Mouse (Mus musculus) hindbrain, embryonic 12.5 days (tissue): ENCODE measurements around the gene Sirt3. TPM values are rescaled to one million over a fixed set of nuclear protein-coding genes. Genes with fewer than 3 reads are reported as not detected.

Experiments used
- ATAC-seq: fragments of 200-750 bp; cut with Nextera tagmentation; 2 replicates; pipeline ENCODE4 v1.8.0; 2017; ENCODE audit warnings: moderate TSS enrichment; ENCODE audit not compliant: low FRiP score
- H3K27ac ChIP-seq: fragments of 300-500 bp; sonication (generic); 2 replicates; pipeline ENCODE4 v1.5.1; 2016; ENCODE audit warnings: mild to moderate bottlenecking
- H3K27me3 ChIP-seq: fragments of 300-500 bp; sonication (generic); 2 replicates; pipeline ENCODE4 v1.6.1; 2016; ENCODE audit warnings: mild to moderate bottlenecking
- H3K36me3 ChIP-seq: fragments of 300-500 bp; sonication (generic); 2 replicates; pipeline ENCODE4 v1.6.1; 2016; ENCODE audit warnings: mild to moderate bottlenecking
- H3K4me1 ChIP-seq: fragments of 300-500 bp; sonication (generic); 2 replicates; pipeline ENCODE4 v1.6.1; 2016
- H3K4me2 ChIP-seq: fragments of 300-500 bp; sonication (generic); replicated peaks from 2 replicates; pipeline ENCODE4 v1.6.1; 2016; ENCODE audit warnings: mild to moderate bottlenecking
- H3K4me3 ChIP-seq: fragments of 300-500 bp; sonication (generic); 2 replicates; pipeline ENCODE4 v1.5.1; 2016; ENCODE audit warnings: mild to moderate bottlenecking
- H3K9ac ChIP-seq: fragments of 300-500 bp; sonication (generic); 2 replicates; pipeline ENCODE4 v1.6.1; 2016; ENCODE audit warnings: mild to moderate bottlenecking, moderate library complexity
- H3K9me3 ChIP-seq: fragments of 300-500 bp; sonication (generic); replicated peaks from 2 replicates; pipeline ENCODE4 v1.6.1; 2016; ENCODE audit warnings: mild to moderate bottlenecking
- WGBS: fragments of 180-500 bp; shearing (Covaris S2); methylation state at CpG from one replicate; pipeline ENCODE4 v1.1.7; 2016; 5-methylcytosine and 5-hydroxymethylcytosine counted together
- polyA plus RNA-seq: library from polyadenylated mRNA; unstranded; fragments of >200 nt; fragmentation: Nextera tagmentation; extraction: Ambion mirVana; gene quantifications from 2 replicates; pipeline ENCODE4 v1.2.1, GENCODE M21; 2016

The Sirt3 gene
- polyA plus RNA-seq, 1 experiment from 2014 or later: 27.1 TPM

- under 1% methylated on average over 50 of the region's 50 CpGs for WGBS
- Histone ChIP-seq H3K4me1 (peaks cover 31% of the 10 kb centered on the region), H3K4me3 (peak within 1 kb of the TSS; percentile 75), H3K9ac (peak within 1 kb of the TSS; percentile 95), H3K27ac (peak within 1 kb of the TSS; percentile 90), H3K36me3 (peaks cover 63% of the 10 kb centered on the region), H3K27me3 (no peaks in the 10 kb centered on the region), H3K9me3 (no peaks in the 10 kb centered on the region), H3K4me2 (peak within 1 kb of the TSS; percentile 99)
- peak; percentile 75 for ATAC-seq
Measured at GRCm38 (mm10) chr7:140856785-140857549, 25.1 kb downstream of the Sirt3 start, which contains the start of gene Ric8a. Gene Ric8a (plus strand): TSS chr7:140856957.

- Histone ChIP-seq H3K4me2 (peak within 1 kb of the TSS; percentile 99), H3K9me3 (no peaks in the 10 kb centered on the region), H3K4me3 (peak within 1 kb of the TSS; percentile 75), H3K9ac (peak within 1 kb of the TSS; percentile 95), H3K27ac (peak within 1 kb of the TSS; percentile 90), H3K36me3 (peaks cover 62% of the 10 kb centered on the region), H3K27me3 (no peaks in the 10 kb centered on the region), H3K4me1 (peaks cover 31% of the 10 kb centered on the region)
- ATAC-seq: peak; percentile 79
- WGBS: under 1% methylated on average over 51 of the region's 51 CpGs
Measured at GRCm38 (mm10) chr7:140855860-140856784, 26.0 kb downstream of the Sirt3 start, which contains the start of gene Gm45785. Gene Gm45785 (minus strand): TSS chr7:140856331.

GRCm38 (mm10) chr7:140855181-140855580 is 26.9 kb downstream of the Sirt3 start:
- 76% methylated on average over 9 of the region's 9 CpGs for WGBS

GRCm38 (mm10) chr7:140854483-140854882 is 27.6 kb downstream of the Sirt3 start:
- no peak overlapping the region for H3K4me2 ChIP-seq
- H3K9me3 ChIP-seq: no peaks in the 10 kb centered on the region
- no peak overlapping the region for H3K9ac ChIP-seq
- H3K36me3 ChIP-seq: peaks cover 46% of the 10 kb centered on the region
- 94% methylated on average over 18 of the region's 18 CpGs for WGBS
- no peaks in the 10 kb centered on the region for H3K27me3 ChIP-seq
- no peak overlapping the region for H3K4me3 ChIP-seq
- no peak for ATAC-seq
- H3K4me1 ChIP-seq: peaks cover 28% of the 10 kb centered on the region
- H3K27ac ChIP-seq: no peak overlapping the region

More at GRCm38 (mm10) chr7:140855181-140855580, 26.9 kb downstream of the Sirt3 start:
- Histone ChIP-seq H3K27ac (no peak overlapping the region), H3K4me3 (peak overlapping the region; percentile 75), H3K27me3 (no peaks in the 10 kb centered on the region), H3K9ac (peak overlapping the region; percentile 95), H3K9me3 (no peaks in the 10 kb centered on the region), H3K4me1 (peaks cover 31% of the 10 kb centered on the region), H3K4me2 (peak overlapping the region; percentile 99), H3K36me3 (peaks cover 53% of the 10 kb centered on the region)
- no peak for ATAC-seq

GRCm38 (mm10) chr7:140853386-140853785 is 28.7 kb downstream of the Sirt3 start:
- Histone ChIP-seq H3K27me3 (no peaks in the 10 kb centered on the region), H3K27ac (no peak overlapping the region), H3K36me3 (peaks cover 35% of the 10 kb centered on the region), H3K4me1 (peaks cover 17% of the 10 kb centered on the region), H3K4me3 (no peak overlapping the region), H3K9ac (no peak overlapping the region), H3K9me3 (no peaks in the 10 kb centered on the region), H3K4me2 (no peak overlapping the region)
- WGBS: 95% methylated on average over 9 of the region's 9 CpGs
- no peak for ATAC-seq

- no peak for ATAC-seq
- H3K4me3 ChIP-seq: no peak overlapping the region
Measured at GRCm38 (mm10) chr7:140851916-140852315, 30.2 kb downstream of the Sirt3 start.

GRCm38 (mm10) chr7:140848591-140848990 is 33.5 kb downstream of the Sirt3 start:
- ATAC-seq: no peak
- 90% methylated on average over 10 of the region's 10 CpGs for WGBS
- H3K4me2 ChIP-seq: no peak overlapping the region

More at GRCm38 (mm10) chr7:140851916-140852315, 30.2 kb downstream of the Sirt3 start:
- H3K27me3 ChIP-seq: no peaks in the 10 kb centered on the region
- H3K4me1 ChIP-seq: peaks cover 10% of the 10 kb centered on the region
- WGBS: 94% methylated on average over 4 of the region's 4 CpGs
- no peaks in the 10 kb centered on the region for H3K9me3 ChIP-seq
- no peak overlapping the region for H3K4me2 ChIP-seq
- no peak overlapping the region for H3K27ac ChIP-seq
- H3K36me3 ChIP-seq: peaks cover 34% of the 10 kb centered on the region
- H3K9ac ChIP-seq: no peak overlapping the region

GRCm38 (mm10) chr7:140847755-140848580 is 34.1 kb downstream of the Sirt3 start, which contains the start of gene Odf3:
Gene Odf3 (plus strand): TSS chr7:140847805.
- H3K4me3 ChIP-seq: no peak within 1 kb of the TSS
- H3K27me3 ChIP-seq: peaks cover 9% of the 10 kb centered on the region; the same call in 1 of the 2 replicates
- no peak within 1 kb of the TSS for H3K27ac ChIP-seq
- no peak within 1 kb of the TSS for H3K9ac ChIP-seq
- no peak within 1 kb of the TSS for H3K4me2 ChIP-seq
- no peaks in the 10 kb centered on the region for H3K4me1 ChIP-seq
- ATAC-seq: no peak
- peaks cover 17% of the 10 kb centered on the region for H3K36me3 ChIP-seq
- 76% methylated on average over 11 of the region's 11 CpGs for WGBS
- no peaks in the 10 kb centered on the region for H3K9me3 ChIP-seq

More at GRCm38 (mm10) chr7:140848591-140848990, 33.5 kb downstream of the Sirt3 start:
- H3K27ac ChIP-seq: no peak overlapping the region
- no peaks in the 10 kb centered on the region for H3K4me1 ChIP-seq
- no peak overlapping the region for H3K4me3 ChIP-seq
- peaks cover 23% of the 10 kb centered on the region for H3K36me3 ChIP-seq
- no peak overlapping the region for H3K9ac ChIP-seq
- H3K9me3 ChIP-seq: no peaks in the 10 kb centered on the region
- H3K27me3 ChIP-seq: peaks cover 9% of the 10 kb centered on the region; the same call in 1 of the 2 replicates

- Histone ChIP-seq H3K9me3 (no peaks in the 10 kb centered on the region), H3K27me3 (peaks cover 12% of the 10 kb centered on the region), H3K36me3 (peaks cover 4% of the 10 kb centered on the region), H3K27ac (no peak overlapping the region), H3K4me3 (no peak overlapping the region), H3K4me1 (no peaks in the 10 kb centered on the region), H3K9ac (no peak overlapping the region), H3K4me2 (no peak overlapping the region)
- no peak for ATAC-seq
- 89% methylated on average over 10 of the region's 10 CpGs for WGBS
Measured at GRCm38 (mm10) chr7:140846676-140847075, 35.4 kb downstream of the Sirt3 start.

- no peak overlapping the region for H3K4me2 ChIP-seq
- no peak overlapping the region for H3K9ac ChIP-seq
- WGBS: 63% methylated on average over 4 of the region's 4 CpGs
- H3K27me3 ChIP-seq: peaks cover 19% of the 10 kb centered on the region
- H3K4me1 ChIP-seq: no peaks in the 10 kb centered on the region
- ATAC-seq: no peak
- no peak overlapping the region for H3K4me3 ChIP-seq
- H3K9me3 ChIP-seq: no peaks in the 10 kb centered on the region
- no peaks in the 10 kb centered on the region for H3K36me3 ChIP-seq
- H3K27ac ChIP-seq: no peak overlapping the region
Measured at GRCm38 (mm10) chr7:140845683-140846082, 36.4 kb downstream of the Sirt3 start.

GRCm38 (mm10) chr7:140844905-140845665 is 37.0 kb downstream of the Sirt3 start, which contains the start of gene Scgb1c1:
Gene Scgb1c1 (plus strand): TSS chr7:140845547.
- peak; percentile 74 for ATAC-seq
- Histone ChIP-seq H3K27me3 (peaks cover 19% of the 10 kb centered on the region), H3K4me2 (no peak within 1 kb of the TSS), H3K36me3 (no peaks in the 10 kb centered on the region), H3K9me3 (no peaks in the 10 kb centered on the region), H3K4me3 (no peak within 1 kb of the TSS), H3K4me1 (no peaks in the 10 kb centered on the region), H3K9ac (no peak within 1 kb of the TSS), H3K27ac (no peak within 1 kb of the TSS)
- 28% methylated on average over 14 of the region's 14 CpGs for WGBS
